Mouse (Mus musculus): ENCODE data around the gene Ndufv2.
"Not testable (repeated sequence)": the region's sequence is repeated elsewhere in the genome, so short reads cannot be mapped to it uniquely, and the experiment has no call there.

- not testable (repeated sequence) for TF ChIP-seq GATA1, TAL1 (IDR thresholded peaks at IDR 0.05; ENCODE audit: low read length)
Measured at GRCm38 (mm10) chr17:66043679-66044078, 57.7 kb downstream of the Ndufv2 start.

Measured in erythroblast, embryonic 14.5 days (primary cell).